18 mouse cellular contexts compared by ENCODE assay signal in the genomic region with DNA sequence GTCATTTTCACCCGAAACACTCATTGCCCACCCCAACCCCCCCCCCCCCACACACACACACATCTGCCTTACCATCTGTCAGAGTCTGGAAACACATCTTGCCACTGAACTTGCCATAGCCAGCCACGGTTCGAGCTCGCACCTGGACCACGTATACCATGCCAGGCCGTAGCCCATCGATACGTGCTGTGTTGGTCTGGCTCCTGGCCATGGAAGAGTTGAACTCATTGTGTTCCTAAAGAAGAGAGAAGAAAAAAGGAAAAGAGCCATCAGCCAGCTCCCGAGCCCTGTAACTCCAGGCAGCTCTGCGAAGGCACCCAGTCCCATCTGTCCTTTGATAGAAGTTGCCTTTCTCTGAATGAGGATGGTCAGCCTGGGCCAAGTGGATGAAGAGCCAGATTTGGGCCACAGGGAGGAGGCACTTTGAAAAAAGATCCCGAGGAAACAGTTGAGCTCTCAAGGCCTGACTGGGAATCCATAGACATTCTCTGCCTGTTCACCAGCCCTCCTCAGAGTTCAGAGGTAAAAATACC.
"Had no signal": no experiment of that assay in that cellular context is flagged by ENCODE, and none has a peak within 500 bp of the region (broad histone marks: within the 10 kb centered on the region; RNA-seq: fewer than 3 reads in every experiment).

No protein-coding gene starts in this region.

- H3K9ac ChIP-seq: lung, embryonic 14.5 days; midbrain, embryonic 13.5 days; midbrain, embryonic 15.5 days; neural tube, embryonic 13.5 days; neural tube, embryonic 15.5 days had no signal

- H3K9me3 ChIP-seq: midbrain, embryonic 10.5 days; midbrain, embryonic 13.5 days; midbrain, embryonic 15.5 days; neural tube, embryonic 13.5 days; neural tube, embryonic 15.5 days had no signal

- H3K27ac ChIP-seq: midbrain, embryonic 10.5 days; midbrain, embryonic 13.5 days; midbrain, embryonic 15.5 days; neural tube, embryonic 13.5 days; neural tube, embryonic 15.5 days had no signal

- H3K4me2 ChIP-seq: lung, embryonic 14.5 days; midbrain, embryonic 13.5 days; midbrain, embryonic 15.5 days; neural tube, embryonic 13.5 days; neural tube, embryonic 15.5 days had no signal

- DNase-seq: lung, adult 18-20 months; lung, embryonic 14.5 days; lung, postnatal 10 days; lung, postnatal 4 days; retina, postnatal 1 day; right cerebral cortex, adult 18-20 months; right cerebral cortex, postnatal 25 days; right cerebral cortex, postnatal 4 days; spleen, adult 18-20 months; thymus, adult 18-20 months; thymus, postnatal 14 days; thymus, postnatal 36 days had no signal

- ATAC-seq: midbrain, embryonic 13.5 days; midbrain, embryonic 15.5 days had no signal

- H3K27me3 ChIP-seq: midbrain, embryonic 13.5 days; midbrain, embryonic 15.5 days; neural tube, embryonic 13.5 days; neural tube, embryonic 15.5 days had no signal

- H3K4me3 ChIP-seq: midbrain, embryonic 10.5 days; midbrain, embryonic 13.5 days; midbrain, embryonic 15.5 days; myocyte; neural tube, embryonic 13.5 days; neural tube, embryonic 15.5 days had no signal

- H3K36me3 ChIP-seq: neural tube, embryonic 15.5 days had no signal
